Comparison of ENCODE assay signal across 8 mouse cellular contexts in the genomic region with DNA sequence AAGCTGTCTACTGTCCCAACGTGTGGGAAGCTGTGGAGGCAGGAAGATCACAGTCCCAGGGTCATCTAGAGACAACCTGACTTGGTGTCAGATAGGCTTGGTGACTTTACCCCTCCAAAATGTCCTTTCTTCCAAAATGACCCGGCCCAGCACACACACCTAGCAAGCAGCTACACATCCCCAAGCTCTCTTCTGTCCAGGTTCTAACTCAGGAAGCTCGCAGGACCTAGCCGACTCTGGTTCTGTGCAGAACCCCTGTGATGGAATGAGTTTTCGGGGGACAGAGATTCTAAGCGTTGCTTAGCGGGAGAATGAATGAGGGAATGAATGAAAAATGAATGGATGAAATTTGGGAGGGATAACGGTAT. TPM values are rescaled to one million over a fixed set of nuclear protein-coding genes. Genes with fewer than 3 reads are reported as not detected.
A peak's percentile ranks its signal among the peaks of the same experiment; 100 is the strongest.
DNase-seq lines count a peak whose midpoint lies in the region; ATAC-seq and TF ChIP-seq lines count a peak whose summit lies in the region.

No protein-coding gene starts in this region.

- no peak for TF ChIP-seq CTCF in lung, adult 2 months (IDR thresholded peaks at IDR 0.05; ENCODE audit: insufficient read depth, low read length)

- H3K4me1 ChIP-seq in lung, adult 2 months (ENCODE audit: control insufficient read depth, insufficient read depth, low read length): peaks cover 11% of the 10 kb centered on the region; the same call in 1 of the 2 replicates
- H3K4me1 ChIP-seq in embryonic facial prominence, embryonic 15.5 days: peaks cover 14% of the 10 kb centered on the region
- H3K4me1 ChIP-seq in intestine, embryonic 16.5 days (ENCODE audit: control insufficient read depth, insufficient read depth, low read length): peaks cover 11% of the 10 kb centered on the region
- H3K4me1 ChIP-seq in neural tube, embryonic 15.5 days: peaks cover 17% of the 10 kb centered on the region

- peak overlapping the region; percentile 83 for H3K9ac ChIP-seq in embryonic facial prominence, embryonic 15.5 days
- H3K9ac ChIP-seq in intestine, embryonic 16.5 days (ENCODE audit: low read depth, low read length): peak overlapping the region; percentile 77
- H3K9ac ChIP-seq in neural tube, embryonic 15.5 days (replicated peaks): peak overlapping the region; percentile 91

- no peaks in the 10 kb centered on the region for H3K9me3 ChIP-seq in embryonic facial prominence, embryonic 15.5 days (replicated peaks)
- H3K9me3 ChIP-seq in intestine, embryonic 16.5 days (ENCODE audit: control insufficient read depth, low read length): no peaks in the 10 kb centered on the region
- no peaks in the 10 kb centered on the region for H3K9me3 ChIP-seq in neural tube, embryonic 15.5 days (replicated peaks)

- H3K27ac ChIP-seq in embryonic facial prominence, embryonic 15.5 days (replicated peaks): peak overlapping the region; percentile 94
- H3K27ac ChIP-seq in intestine, embryonic 16.5 days (ENCODE audit: low read length): peak overlapping the region; percentile 86
- H3K27ac ChIP-seq in neural tube, embryonic 15.5 days (replicated peaks): peak overlapping the region; percentile 93

- DNase-seq in lung, adult 2 months: no peak
- DNase-seq in lung, adult 18-20 months: no peak
- DNase-seq in adrenal gland, postnatal 10 days: no peak
- no peak for DNase-seq in c-Kit-positive CD71-positive TER-119-positive erythroid progenitor cells, embryonic 14.5 days (ENCODE audit: low spot score)

- 0 out of 2 replicates have a peak, but pooled peaks cover 3% of the 10 kb centered on the region for H3K27me3 ChIP-seq in embryonic facial prominence, embryonic 15.5 days
- no peaks in the 10 kb centered on the region for H3K27me3 ChIP-seq in intestine, embryonic 16.5 days (replicated peaks; ENCODE audit: control insufficient read depth, insufficient read depth, low read length)
- H3K27me3 ChIP-seq in neural tube, embryonic 15.5 days (replicated peaks): peaks cover 12% of the 10 kb centered on the region

- TF ChIP-seq POLR2A in lung, adult 2 months (IDR thresholded peaks at IDR 0.05; ENCODE audit: borderline replicate concordance, extremely low read depth, low read depth, low read length): no peak

- H3K36me3 ChIP-seq in embryonic facial prominence, embryonic 15.5 days: no peaks in the 10 kb centered on the region
- no peaks in the 10 kb centered on the region for H3K36me3 ChIP-seq in intestine, embryonic 16.5 days (ENCODE audit: control insufficient read depth, insufficient read depth, low read length)
- H3K36me3 ChIP-seq in neural tube, embryonic 15.5 days: peaks cover 3% of the 10 kb centered on the region; the same call in 1 of the 2 replicates

- peak overlapping the region; percentile 85 for H3K4me2 ChIP-seq in embryonic facial prominence, embryonic 15.5 days (replicated peaks)
- peak overlapping the region; percentile 78 for H3K4me2 ChIP-seq in intestine, embryonic 16.5 days (ENCODE audit: low read depth, low read length)
- peak overlapping the region; percentile 90 for H3K4me2 ChIP-seq in neural tube, embryonic 15.5 days

- peak; percentile 11 for ATAC-seq in embryonic facial prominence, embryonic 15.5 days (ENCODE audit: insufficient number of reproducible peaks, low FRiP score, low TSS enrichment, low read depth)
- ATAC-seq in intestine, embryonic 16.5 days: peak; percentile 24
- ATAC-seq in neural tube, embryonic 15.5 days (ENCODE audit: low FRiP score): peak; percentile 49
- ATAC-seq in monocyte, adult 5-6 weeks (replicated peaks; ENCODE audit: insufficient number of reproducible peaks, low FRiP score, low TSS enrichment, poor library complexity, severe bottlenecking): no peak

- H3K4me3 ChIP-seq in lung, adult 2 months (replicated peaks; ENCODE audit: extremely low read depth, low read depth, low read length): peak overlapping the region; percentile 63
- H3K4me3 ChIP-seq in embryonic facial prominence, embryonic 15.5 days (replicated peaks): peak overlapping the region; percentile 80
- peak overlapping the region; percentile 85 for H3K4me3 ChIP-seq in intestine, embryonic 16.5 days (ENCODE audit: low read length)
- H3K4me3 ChIP-seq in neural tube, embryonic 15.5 days (replicated peaks): peak overlapping the region; percentile 89

- WGBS in lung, adult 2 months: 7% methylated on average over 8 of the region's 8 CpGs
- 13% methylated on average over 8 of the region's 8 CpGs for WGBS in embryonic facial prominence, embryonic 15.5 days
- 16% methylated on average over 8 of the region's 8 CpGs for WGBS in intestine, embryonic 16.5 days
- WGBS in neural tube, embryonic 15.5 days: 14% methylated on average over 8 of the region's 8 CpGs

RNA-seq across cellular contexts. Expression of a gene that starts 0.3 kb away (rescaled TPM):
- polyA plus RNA-seq in lung, adult 2 months (2012; rRNA removed): 58.4 and 68.0 TPM in 2 replicates
- polyA plus RNA-seq in embryonic facial prominence, embryonic 15.5 days (2015; fragmentation: Nextera tagmentation; extraction: Ambion mirVana): 50.1 and 50.2 TPM in 2 replicates
- polyA plus RNA-seq in intestine, embryonic 16.5 days (2015; fragmentation: Nextera tagmentation; extraction: Ambion mirVana): 32.6 and 34.3 TPM in 2 replicates
- 59.5 and 64.6 TPM in 2 replicates for polyA plus RNA-seq in neural tube, embryonic 15.5 days (2015; fragmentation: Nextera tagmentation; extraction: Ambion mirVana)
- 10 to 100 TPM; 26.7 to 30.2 TPM for total RNA-seq in adrenal gland, postnatal 10 days (2021)
- total RNA-seq in monocyte, adult 5-6 weeks (2017): 13.9 to 21.9 TPM (median 17.2 TPM) in 3 replicates

RNA-seq across cellular contexts. Expression of a gene that starts 8.2 kb away (rescaled TPM):
- polyA plus RNA-seq in lung, adult 2 months (2012; rRNA removed): 3,384 and 4,193 TPM in 2 replicates
- 4,781 and 4,906 TPM in 2 replicates for polyA plus RNA-seq in embryonic facial prominence, embryonic 15.5 days (2015; fragmentation: Nextera tagmentation; extraction: Ambion mirVana)
- polyA plus RNA-seq in intestine, embryonic 16.5 days (2015; fragmentation: Nextera tagmentation; extraction: Ambion mirVana): 4,291 and 4,407 TPM in 2 replicates
- 2,109 and 2,618 TPM in 2 replicates for polyA plus RNA-seq in neural tube, embryonic 15.5 days (2015; fragmentation: Nextera tagmentation; extraction: Ambion mirVana)
- 1,000 to 10,000 TPM; 1,717 to 1,755 TPM for total RNA-seq in adrenal gland, postnatal 10 days (2021)
- 1,371 to 1,607 TPM (median 1,447 TPM) in 3 replicates for total RNA-seq in monocyte, adult 5-6 weeks (2017)

RNA-seq across cellular contexts. Expression of a gene that starts 12.9 kb away (rescaled TPM):
- polyA plus RNA-seq in lung, adult 2 months (2012; rRNA removed): 0.71 and 1.3 TPM in 2 replicates
- polyA plus RNA-seq in embryonic facial prominence, embryonic 15.5 days (2015; fragmentation: Nextera tagmentation; extraction: Ambion mirVana): 0.45 and 0.64 TPM in 2 replicates
- 0.31 and 0.32 TPM in 2 replicates for polyA plus RNA-seq in intestine, embryonic 16.5 days (2015; fragmentation: Nextera tagmentation; extraction: Ambion mirVana)
- polyA plus RNA-seq in neural tube, embryonic 15.5 days (2015; fragmentation: Nextera tagmentation; extraction: Ambion mirVana): 3.0 and 3.3 TPM in 2 replicates
- under 1 TPM; 0.27 to 0.42 TPM for total RNA-seq in adrenal gland, postnatal 10 days (2021)
- total RNA-seq in monocyte, adult 5-6 weeks (2017): not detected in 3 replicates

RNA-seq across cellular contexts. Expression of a gene that starts 31.7 kb away (rescaled TPM):
- 43.8 and 48.0 TPM in 2 replicates for polyA plus RNA-seq in lung, adult 2 months (2012; rRNA removed)
- polyA plus RNA-seq in embryonic facial prominence, embryonic 15.5 days (2015; fragmentation: Nextera tagmentation; extraction: Ambion mirVana): 99.6 and 104 TPM in 2 replicates
- 79.3 and 90.1 TPM in 2 replicates for polyA plus RNA-seq in intestine, embryonic 16.5 days (2015; fragmentation: Nextera tagmentation; extraction: Ambion mirVana)
- polyA plus RNA-seq in neural tube, embryonic 15.5 days (2015; fragmentation: Nextera tagmentation; extraction: Ambion mirVana): 162 and 163 TPM in 2 replicates
- total RNA-seq in adrenal gland, postnatal 10 days (2021): 10 to 100 TPM; 42.0 to 42.6 TPM
- 32.1 to 34.0 TPM (median 32.6 TPM) in 3 replicates for total RNA-seq in monocyte, adult 5-6 weeks (2017)

RNA-seq across cellular contexts. Expression of a gene that starts 42.4 kb away (rescaled TPM):
- 3.4 and 5.0 TPM in 2 replicates for polyA plus RNA-seq in lung, adult 2 months (2012; rRNA removed)
- polyA plus RNA-seq in embryonic facial prominence, embryonic 15.5 days (2015; fragmentation: Nextera tagmentation; extraction: Ambion mirVana): 3.8 and 5.6 TPM in 2 replicates
- polyA plus RNA-seq in intestine, embryonic 16.5 days (2015; fragmentation: Nextera tagmentation; extraction: Ambion mirVana): 1.0 and 1.2 TPM in 2 replicates
- 17.6 and 18.6 TPM in 2 replicates for polyA plus RNA-seq in neural tube, embryonic 15.5 days (2015; fragmentation: Nextera tagmentation; extraction: Ambion mirVana)
- total RNA-seq in adrenal gland, postnatal 10 days (2021): 1 to 10 TPM; 3.0 to 3.1 TPM
- total RNA-seq in monocyte, adult 5-6 weeks (2017): not detected in 3 replicates
